Mouse (Mus musculus): ENCODE measurements at regions not wholly inside any gene's neighbourhood (a gene's known extent, or its start where the extent isn't known, plus 50 kb on each side); places are given as distances from the start of the nearest gene placed in this dataset.

GRCm38 (mm10) chr3:63570082-63570481 lies 86.4 kb upstream of the Gm34302 start:
- TF ChIP-seq CTCF (IDR thresholded peaks at IDR 0.05; ENCODE audit: control insufficient read depth, insufficient read depth, low read length) (no peak), POLR2A (IDR thresholded peaks at IDR 0.05; ENCODE audit: borderline replicate concordance, control insufficient read depth, low read depth, low read length) (no peak)

Measured in bone marrow, adult 2 months (tissue).